Mouse (Mus musculus): ENCODE results near the gene Trp53i11. TPM values are rescaled to one million over a fixed set of nuclear protein-coding genes. Genes with fewer than 3 reads are reported as not detected.

The Trp53i11 gene
- polyA plus RNA-seq, 1 experiment from 2014 or later, result 142 TPM

Other genes with a start within 250 kb of the Trp53i11 start
- gene Prdm11, start 141.4 kb upstream of the Trp53i11 start, polyA plus RNA-seq (2016; fragmentation: Nextera tagmentation; extraction: Ambion mirVana), result 2.0 and 3.4 TPM in 2 replicates
- 24.6 and 34.1 TPM in 2 replicates for gene Tspan18, start 147.0 kb downstream of the Trp53i11 start, polyA plus RNA-seq (2016; fragmentation: Nextera tagmentation; extraction: Ambion mirVana)